Mouse (Mus musculus) thymus, postnatal 36 days (tissue): ENCODE data around the gene Gla.
A peak's percentile ranks its signal among the peaks of the same experiment; 100 is the strongest.

ENCODE experiments used
- DNase-seq, 2 experiments: peaks; one replicate each; pipeline ENCODE4 v3.0.0; 2022; ENCODE audit warnings: mixed read lengths in 2 of 2

The Gla gene

GRCm38 (mm10) chrX:134600659-134601379 lies at the start of gene Gla, which contains the start of gene Hnrnph2:
Gene Gla (minus strand): TSS chrX:134601125.
Gene Hnrnph2 (plus strand): TSS chrX:134601179.
- DNase-seq = peak; percentile 80 to 87

GRCm38 (mm10) chrX:134648031-134648692 lies 47.2 kb upstream of the Gla start:
- DNase-seq = peak; percentile 56 to 66

- DNase-seq = no peak
Observed at GRCm38 (mm10) chrX:134647421-134647820, 46.5 kb upstream of the Gla start.

- DNase-seq = no peak
Observed at GRCm38 (mm10) chrX:134646338-134646737, 45.4 kb upstream of the Gla start.

- no peak for DNase-seq
Observed at GRCm38 (mm10) chrX:134641000-134641760, 40.3 kb upstream of the Gla start.

GRCm38 (mm10) chrX:134635860-134636259 lies 34.9 kb upstream of the Gla start:
- no peak for DNase-seq

- no peak for DNase-seq
Observed at GRCm38 (mm10) chrX:134635111-134635510, 34.2 kb upstream of the Gla start.

- no peak for DNase-seq
Observed at GRCm38 (mm10) chrX:134632710-134633109, 31.8 kb upstream of the Gla start.

GRCm38 (mm10) chrX:134628200-134628599 lies 27.3 kb upstream of the Gla start:
- no peak for DNase-seq

GRCm38 (mm10) chrX:134623350-134623749 lies 22.4 kb upstream of the Gla start:
- DNase-seq = no peak

- DNase-seq = no peak
Observed at GRCm38 (mm10) chrX:134621685-134622084, 20.8 kb upstream of the Gla start.

- DNase-seq = no peak
Observed at GRCm38 (mm10) chrX:134620254-134620865, 19.4 kb upstream of the Gla start.

- DNase-seq = no peak
Observed at GRCm38 (mm10) chrX:134619695-134620094, 18.8 kb upstream of the Gla start.

- peak in 1 of 2 experiments; percentile 27 for DNase-seq
Observed at GRCm38 (mm10) chrX:134614306-134614705, 13.4 kb upstream of the Gla start.

- DNase-seq = peak; percentile 2 to 17
Observed at GRCm38 (mm10) chrX:134612285-134612959, 11.5 kb upstream of the Gla start.

GRCm38 (mm10) chrX:134610984-134611383 lies 10.1 kb upstream of the Gla start:
- DNase-seq = no peak

GRCm38 (mm10) chrX:134609472-134609871 lies 8.5 kb upstream of the Gla start:
- peak in 1 of 2 experiments; percentile 5 for DNase-seq

- DNase-seq = no peak
Observed at GRCm38 (mm10) chrX:134601380-134602120, 625 bp upstream of the Gla start.

- no peak for DNase-seq
Observed at GRCm38 (mm10) chrX:134599922-134600565, 881 bp downstream of the Gla start.

- DNase-seq = no peak
Observed at GRCm38 (mm10) chrX:134589836-134590235, 11.1 kb downstream of the Gla start.

GRCm38 (mm10) chrX:134588997-134589396 lies 11.9 kb downstream of the Gla start:
- no peak for DNase-seq
